Mouse (Mus musculus): Measurements from ENCODE around the gene Osbpl9. TPM values are rescaled to one million over a fixed set of nuclear protein-coding genes. Genes with fewer than 3 reads are reported as not detected.
A peak's percentile ranks its signal among the peaks of the same experiment; 100 is the strongest.

Gene Osbpl9
- polyA plus RNA-seq, 1 experiment: 5.6 TPM

DNA sequence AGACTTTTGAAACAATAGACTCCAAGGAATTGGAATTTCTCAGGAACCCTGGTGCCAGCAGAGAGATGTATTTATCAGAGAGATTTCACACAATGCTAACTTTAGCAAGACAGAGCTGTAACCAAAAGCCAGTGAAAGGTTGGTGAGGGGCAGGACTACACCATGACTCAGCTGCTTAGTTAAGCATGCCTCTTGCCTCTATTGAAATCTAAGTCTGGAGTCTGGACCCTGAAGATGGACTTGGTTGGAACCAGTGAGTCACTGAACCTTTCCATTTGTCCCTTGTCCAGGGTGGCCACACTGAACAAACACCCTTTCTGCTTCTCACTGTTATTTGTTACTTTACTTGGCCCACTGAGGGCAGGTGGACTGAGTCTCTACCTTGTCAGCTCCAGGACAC is 26.4 kb downstream of the Osbpl9 start:
- no peak for TF ChIP-seq GATA1 (IDR thresholded peaks at IDR 0.05; ENCODE audit: borderline replicate concordance, low read length)
- TF ChIP-seq FLI1 (IDR thresholded peaks at IDR 0.05; ENCODE audit: low read length): no peak
- Histone ChIP-seq H3K4me3 (replicated peaks) (no peak overlapping the region), H3K9me3 (no peaks in the 10 kb centered on the region), H3K27me3 (replicated peaks) (no peaks in the 10 kb centered on the region), H3K36me3 (replicated peaks; ENCODE audit: low read length) (no peaks in the 10 kb centered on the region), H3K4me1 (peaks cover 13% of the 10 kb centered on the region)

DNA sequence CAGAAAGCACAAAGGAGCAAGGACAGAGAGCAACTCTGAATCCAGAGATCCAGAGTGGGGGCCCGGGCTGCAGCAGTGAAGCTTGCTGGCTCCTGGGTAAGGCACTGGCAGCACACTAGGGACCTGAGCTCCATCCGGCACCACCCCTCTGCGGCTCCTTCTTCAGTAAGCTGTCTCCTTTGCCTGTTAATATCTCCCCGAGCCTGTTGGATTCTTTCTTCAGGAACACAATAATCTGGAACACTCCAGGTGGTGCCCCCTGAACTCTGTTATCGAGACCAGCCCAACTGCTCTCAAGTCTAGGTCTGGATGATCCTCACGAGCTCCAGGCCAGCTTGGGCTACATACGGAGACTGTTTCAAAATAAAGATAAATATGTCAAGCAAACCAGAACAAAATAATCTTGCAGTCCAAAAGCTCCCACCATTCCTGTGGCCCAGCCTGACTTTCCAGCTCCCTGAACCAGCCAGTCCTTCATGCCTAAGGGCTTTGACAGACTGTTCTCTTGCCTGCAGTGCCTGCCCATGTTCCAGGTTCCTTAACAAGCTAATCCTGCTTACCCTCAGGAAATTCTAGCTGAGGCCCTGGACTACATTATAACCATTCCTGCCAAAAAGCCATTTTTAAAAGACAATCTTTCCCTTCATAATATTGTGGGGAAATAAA is 28.2 kb downstream of the Osbpl9 start:
- Histone ChIP-seq H3K36me3 (replicated peaks; ENCODE audit: low read length) (no peaks in the 10 kb centered on the region), H3K4me1 (peaks cover 13% of the 10 kb centered on the region), H3K9me3 (no peaks in the 10 kb centered on the region), H3K4me3 (replicated peaks) (no peak overlapping the region), H3K27me3 (replicated peaks) (no peaks in the 10 kb centered on the region)
- TF ChIP-seq GATA1 (IDR thresholded peaks at IDR 0.05; ENCODE audit: borderline replicate concordance, low read length) (no peak), FLI1 (IDR thresholded peaks at IDR 0.05; ENCODE audit: low read length) (no peak)

DNA sequence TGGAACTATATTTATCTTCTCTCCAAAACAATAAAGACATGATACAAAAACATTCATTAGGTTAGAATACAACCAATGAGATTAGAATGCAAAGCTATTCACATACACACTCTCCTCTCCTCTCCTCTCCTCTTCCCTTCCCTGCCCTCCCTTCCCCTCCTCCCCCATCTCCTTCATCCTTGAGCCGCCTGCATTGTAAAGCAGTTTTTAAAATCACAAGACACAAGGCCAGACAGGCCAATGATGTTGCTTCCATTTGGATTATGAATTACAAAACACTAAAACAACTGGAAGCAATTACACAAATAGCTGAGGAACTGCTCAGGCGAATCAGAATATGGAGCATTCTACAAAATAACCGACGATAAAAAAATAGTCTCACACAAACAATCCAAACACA is 28.7 kb downstream of the Osbpl9 start:
- H3K9me3 ChIP-seq: no peaks in the 10 kb centered on the region
- no peak overlapping the region for H3K4me3 ChIP-seq (replicated peaks)
- H3K4me1 ChIP-seq: peaks cover 13% of the 10 kb centered on the region
- H3K27me3 ChIP-seq (replicated peaks): no peaks in the 10 kb centered on the region
- TF ChIP-seq GATA1 (IDR thresholded peaks at IDR 0.05; ENCODE audit: borderline replicate concordance, low read length): no peak
- no peak for TF ChIP-seq FLI1 (IDR thresholded peaks at IDR 0.05; ENCODE audit: low read length)
- no peaks in the 10 kb centered on the region for H3K36me3 ChIP-seq (replicated peaks; ENCODE audit: low read length)

DNA sequence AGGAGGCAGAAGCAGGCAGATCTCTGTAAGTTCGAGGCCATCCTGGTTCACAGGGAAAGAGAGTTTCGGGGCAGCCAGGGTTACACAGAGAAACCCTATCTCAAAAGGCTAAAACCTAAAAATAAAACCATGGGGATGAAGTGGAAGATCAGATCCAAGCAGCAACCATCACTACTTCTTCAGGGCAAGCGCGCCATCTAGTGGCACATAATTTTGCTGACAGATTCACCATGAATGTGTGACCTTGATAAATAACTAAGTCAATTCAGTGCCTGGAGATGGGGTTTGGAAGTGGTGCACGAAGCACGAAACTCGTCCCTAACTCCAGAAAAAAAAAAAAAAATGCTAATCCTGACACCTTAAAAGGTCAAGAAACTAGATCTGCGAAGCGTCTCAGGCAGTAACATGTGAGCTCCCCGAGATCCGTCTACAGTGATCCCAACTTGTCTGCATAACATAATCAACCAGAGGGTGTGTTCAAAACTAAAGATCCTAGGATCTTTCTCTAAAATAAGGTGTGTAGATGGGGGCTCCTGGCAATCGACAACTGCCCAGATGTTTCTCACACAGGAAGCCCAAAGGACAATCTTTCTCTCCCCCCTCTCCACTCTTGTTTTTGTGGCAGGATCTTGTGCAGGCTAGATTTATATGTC is 36.4 kb downstream of the Osbpl9 start:
- H3K4me1 ChIP-seq: peaks cover 25% of the 10 kb centered on the region
- TF ChIP-seq FLI1 (IDR thresholded peaks at IDR 0.05; ENCODE audit: low read length) (no peak), GATA1 (IDR thresholded peaks at IDR 0.05; ENCODE audit: borderline replicate concordance, low read length) (no peak)
- H3K4me3 ChIP-seq (replicated peaks): no peak overlapping the region
- no peaks in the 10 kb centered on the region for H3K27me3 ChIP-seq (replicated peaks)
- H3K9me3 ChIP-seq: no peaks in the 10 kb centered on the region
- H3K36me3 ChIP-seq (replicated peaks; ENCODE audit: low read length): peaks cover 11% of the 10 kb centered on the region

DNA sequence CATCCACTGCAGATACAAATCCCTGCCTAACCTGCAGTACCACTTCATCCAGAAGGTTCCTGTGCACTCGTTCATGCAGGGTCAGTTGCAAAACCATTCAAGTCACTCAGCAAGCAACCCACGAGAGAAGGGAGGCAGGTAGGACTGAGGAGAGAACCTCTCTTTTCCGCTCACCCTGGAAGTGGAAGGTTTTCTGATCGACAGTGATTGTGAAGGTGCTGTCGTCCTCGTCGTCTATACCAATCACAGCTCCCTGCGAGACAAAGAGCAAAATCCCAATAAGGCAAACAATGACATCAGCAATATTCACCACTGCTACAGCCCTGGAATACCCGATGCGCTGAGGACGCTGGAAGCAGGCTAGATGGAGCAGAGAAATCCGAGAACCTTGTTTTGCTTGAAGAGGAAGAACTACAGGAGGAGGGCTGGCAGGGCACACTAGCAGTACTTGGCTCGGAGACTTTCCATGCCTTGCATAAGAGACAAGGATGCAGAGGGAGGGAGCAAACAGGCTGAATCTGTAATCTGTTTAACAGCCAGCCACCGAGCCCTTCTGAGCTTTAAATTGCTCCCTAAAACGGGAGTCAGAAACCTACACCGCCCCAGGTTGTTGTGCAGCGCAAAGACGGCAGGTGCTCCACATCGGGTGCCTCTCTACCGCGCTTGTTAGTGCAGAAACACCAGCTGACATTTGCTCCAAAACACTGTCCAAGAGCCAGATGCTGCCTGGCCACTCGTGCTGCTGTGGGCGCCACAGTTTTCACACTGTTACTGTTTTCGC is 45.4 kb downstream of the Osbpl9 start:
- no peaks in the 10 kb centered on the region for H3K9me3 ChIP-seq
- no peaks in the 10 kb centered on the region for H3K27me3 ChIP-seq (replicated peaks)
- TF ChIP-seq GATA1 (IDR thresholded peaks at IDR 0.05; ENCODE audit: borderline replicate concordance, low read length) (no peak), FLI1 (IDR thresholded peaks at IDR 0.05; ENCODE audit: low read length) (no peak)
- no peak overlapping the region for H3K4me3 ChIP-seq (replicated peaks)
- H3K36me3 ChIP-seq (replicated peaks; ENCODE audit: low read length): peaks cover 17% of the 10 kb centered on the region
- H3K4me1 ChIP-seq: peaks cover 35% of the 10 kb centered on the region

DNA sequence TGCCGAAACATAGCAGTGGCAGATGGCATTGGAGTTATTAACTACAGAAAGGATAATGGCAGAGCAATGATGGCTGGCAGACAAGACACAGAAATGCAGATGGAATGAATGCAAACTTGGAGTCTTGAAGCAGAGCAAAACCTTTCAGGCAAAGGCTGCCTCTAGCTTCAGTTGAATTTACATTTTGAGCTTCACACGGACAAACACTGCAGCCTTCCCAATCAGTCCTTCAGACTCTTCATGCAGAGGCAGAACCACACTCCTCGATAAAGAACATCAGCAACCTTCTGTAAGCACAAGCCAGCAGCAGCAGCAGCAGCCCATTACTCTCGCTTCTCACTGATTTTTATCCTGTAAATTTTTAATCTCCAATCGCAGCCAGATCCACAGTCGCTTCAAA is 46.0 kb downstream of the Osbpl9 start:
- Histone ChIP-seq H3K36me3 (replicated peaks; ENCODE audit: low read length) (peaks cover 17% of the 10 kb centered on the region), H3K4me3 (replicated peaks) (no peak overlapping the region), H3K4me1 (peaks cover 35% of the 10 kb centered on the region), H3K9me3 (no peaks in the 10 kb centered on the region), H3K27me3 (replicated peaks) (no peaks in the 10 kb centered on the region)
- TF ChIP-seq GATA1 (IDR thresholded peaks at IDR 0.05; ENCODE audit: borderline replicate concordance, low read length) (no peak), FLI1 (IDR thresholded peaks at IDR 0.05; ENCODE audit: low read length) (no peak)

DNA sequence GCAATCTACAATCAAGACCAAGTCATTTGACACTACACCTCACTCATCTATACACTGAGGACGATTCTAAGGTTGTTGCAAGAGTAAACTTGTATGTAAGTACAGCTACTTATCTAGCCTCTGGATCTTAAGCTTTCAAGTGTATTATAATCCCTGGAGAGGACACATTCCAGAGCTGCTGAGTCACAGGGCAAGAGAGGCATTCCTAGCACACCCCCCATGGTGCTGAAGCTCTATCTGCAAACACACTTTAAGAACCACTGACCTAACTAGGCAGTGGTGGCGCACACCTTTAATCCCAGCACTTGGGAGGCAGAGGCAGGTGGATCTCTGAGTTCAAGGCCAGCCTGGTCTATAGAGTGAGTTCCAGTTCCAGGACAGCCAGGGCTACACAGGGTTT is 51.9 kb downstream of the Osbpl9 start:
- H3K36me3 ChIP-seq (replicated peaks; ENCODE audit: low read length): peaks cover 10% of the 10 kb centered on the region
- TF ChIP-seq GATA1 (IDR thresholded peaks at IDR 0.05; ENCODE audit: borderline replicate concordance, low read length): no peak
- no peak for TF ChIP-seq FLI1 (IDR thresholded peaks at IDR 0.05; ENCODE audit: low read length)

DNA sequence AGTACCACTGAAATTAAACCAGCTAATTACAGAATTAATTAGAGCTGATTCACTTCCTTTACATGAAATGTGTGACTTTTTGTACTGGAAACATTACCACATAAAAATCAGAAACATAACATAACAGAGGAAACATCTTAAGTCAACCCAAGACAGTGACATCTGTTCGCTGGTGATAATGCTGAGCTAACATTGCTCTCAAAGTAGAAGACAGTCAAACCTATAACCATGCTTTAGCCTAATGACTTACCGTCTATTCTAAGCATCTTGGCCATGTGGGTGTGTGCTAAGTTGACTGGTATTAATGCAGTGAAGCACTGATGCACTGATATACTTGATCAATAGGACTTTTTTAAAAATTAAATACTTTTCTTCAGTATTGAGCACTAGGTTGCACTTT is 52.7 kb downstream of the Osbpl9 start:
- Histone ChIP-seq H3K9me3 (no peaks in the 10 kb centered on the region), H3K4me3 (replicated peaks) (no peak overlapping the region), H3K36me3 (replicated peaks; ENCODE audit: low read length) (peaks cover 10% of the 10 kb centered on the region), H3K4me1 (peaks cover 75% of the 10 kb centered on the region), H3K27me3 (replicated peaks) (no peaks in the 10 kb centered on the region)
- TF ChIP-seq GATA1 (IDR thresholded peaks at IDR 0.05; ENCODE audit: borderline replicate concordance, low read length) (peak; percentile 41; the same call in 1 of the 3 replicates), FLI1 (IDR thresholded peaks at IDR 0.05; ENCODE audit: low read length) (no peak)

More for the DNA sequence above, 51.9 kb downstream of the Osbpl9 start:
- Histone ChIP-seq H3K9me3 (no peaks in the 10 kb centered on the region), H3K27me3 (replicated peaks) (no peaks in the 10 kb centered on the region), H3K4me1 (peaks cover 67% of the 10 kb centered on the region), H3K4me3 (replicated peaks) (no peak overlapping the region)

DNA sequence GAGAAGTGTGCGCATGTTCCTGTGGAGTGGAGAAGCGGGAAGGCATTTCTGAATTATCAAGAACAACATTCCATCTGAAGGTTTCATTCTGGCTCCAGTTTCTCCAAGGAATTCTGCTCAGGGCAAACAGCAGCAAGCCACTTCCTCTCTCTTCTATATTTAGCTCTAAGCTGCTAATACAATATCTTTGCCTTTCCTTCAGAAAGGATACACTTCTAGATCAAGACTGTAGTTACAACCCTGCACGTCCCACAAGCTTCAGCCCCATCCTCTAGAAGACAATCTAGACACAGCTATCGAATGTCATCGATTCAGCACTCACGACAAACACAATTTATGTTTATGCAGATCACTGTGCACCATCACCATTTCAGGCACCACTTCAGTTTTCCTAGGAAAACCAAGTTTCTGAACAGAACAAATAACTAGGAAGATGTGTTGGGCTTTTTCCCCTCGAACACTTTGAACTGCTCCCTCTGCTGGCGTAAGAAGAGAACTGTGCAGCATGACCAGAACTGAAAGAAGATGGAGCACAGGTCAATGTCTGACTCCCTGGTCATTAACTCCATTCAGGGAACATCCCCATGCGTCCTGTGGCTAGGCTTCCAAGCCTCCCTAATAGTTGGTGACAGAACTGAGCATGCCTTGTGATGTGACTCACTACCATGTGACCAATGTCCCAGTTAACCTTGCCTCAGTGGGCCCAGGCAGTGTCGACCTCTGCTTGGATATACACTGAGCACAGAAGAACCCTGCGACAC is 54.6 kb downstream of the Osbpl9 start:
- no peaks in the 10 kb centered on the region for H3K9me3 ChIP-seq
- H3K4me3 ChIP-seq (replicated peaks): peak overlapping the region; percentile 77
- no peak for TF ChIP-seq GATA1 (IDR thresholded peaks at IDR 0.05; ENCODE audit: borderline replicate concordance, low read length)
- no peak for TF ChIP-seq FLI1 (IDR thresholded peaks at IDR 0.05; ENCODE audit: low read length)
- H3K27me3 ChIP-seq (replicated peaks): no peaks in the 10 kb centered on the region
- peaks cover 79% of the 10 kb centered on the region for H3K4me1 ChIP-seq
- H3K36me3 ChIP-seq (replicated peaks; ENCODE audit: low read length): peaks cover 5% of the 10 kb centered on the region

Data from megakaryocyte, embryonic 14.5 days (primary cell).